ENCODE assay signal across 20 mouse cellular contexts in the genomic region with DNA sequence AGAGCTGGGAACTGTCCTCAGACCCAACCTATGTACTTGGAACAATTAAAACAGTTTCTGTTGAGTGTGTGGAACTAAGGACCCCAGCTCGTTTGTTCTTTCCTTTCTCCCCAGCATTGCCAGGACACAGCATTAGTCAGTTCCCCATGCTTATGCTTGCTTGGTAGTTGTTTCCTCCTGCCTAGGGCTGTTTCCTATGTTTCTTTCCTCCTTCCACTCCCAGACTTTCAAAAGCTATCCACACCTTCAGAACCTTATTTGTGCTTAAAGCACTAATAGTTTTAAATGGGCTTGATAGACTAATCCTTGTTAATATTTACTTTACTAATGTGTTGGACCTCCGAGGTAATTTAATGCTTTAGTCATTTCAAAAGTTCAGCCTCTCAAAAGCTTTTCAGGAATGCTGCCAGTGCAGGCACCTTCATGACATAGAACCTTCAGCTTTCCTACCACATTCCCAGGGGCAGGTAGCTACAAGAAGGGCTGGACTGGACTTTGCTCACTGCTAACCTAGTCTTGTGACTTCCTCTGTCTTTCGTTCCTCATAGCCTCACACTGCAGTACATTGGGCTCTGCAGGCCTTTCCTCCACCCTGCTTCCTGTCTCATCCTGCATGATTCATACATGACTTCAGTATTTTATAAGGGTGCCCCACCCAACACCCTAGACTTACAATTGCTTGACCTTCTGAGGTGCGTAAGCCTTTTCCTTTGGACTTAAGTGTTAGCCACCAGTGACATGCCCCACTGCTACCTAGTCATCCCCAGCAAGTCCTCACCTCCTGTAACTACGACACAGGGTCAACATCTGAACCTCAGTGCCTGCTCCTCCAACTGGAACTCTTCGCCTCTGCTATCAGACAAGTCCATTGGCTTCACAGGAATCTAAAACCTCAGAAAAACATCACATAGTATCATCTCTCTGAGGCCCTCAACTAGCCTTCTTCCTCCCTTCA. TPM values are rescaled to one million over a fixed set of nuclear protein-coding genes. Genes with fewer than 3 reads are reported as not detected.
DNase-seq lines count a peak whose midpoint lies in the region; ATAC-seq and TF ChIP-seq lines count a peak whose summit lies in the region.
"Had no signal": no experiment of that assay in that cellular context is flagged by ENCODE, and none has a peak within 500 bp of the region (broad histone marks: within the 10 kb centered on the region; RNA-seq: fewer than 3 reads in every experiment).

No protein-coding gene starts in this region.

- intact Hi-C loops in gastrocnemius, postnatal 36 days (cut with DNase I): no loop called here

- H3K4me1 ChIP-seq in lung, postnatal 0 days (ENCODE audit: insufficient read depth, low read depth, low read length): no peaks in the 10 kb centered on the region
- no peaks in the 10 kb centered on the region for H3K4me1 ChIP-seq in stomach, embryonic 16.5 days (ENCODE audit: control insufficient read depth, insufficient read depth, low read length)
- H3K4me1 ChIP-seq: heart, embryonic 13.5 days; hindbrain, embryonic 12.5 days; liver, embryonic 13.5 days; midbrain, embryonic 10.5 days; neural tube, embryonic 12.5 days had no signal

- no peaks in the 10 kb centered on the region for H3K27me3 ChIP-seq in lung, postnatal 0 days (replicated peaks; ENCODE audit: insufficient read depth, low read length)
- H3K27me3 ChIP-seq in stomach, embryonic 16.5 days (ENCODE audit: control insufficient read depth, insufficient read depth, low read length): no peaks in the 10 kb centered on the region
- H3K27me3 ChIP-seq: heart, embryonic 13.5 days; hindbrain, embryonic 12.5 days; liver, embryonic 13.5 days; neural tube, embryonic 12.5 days had no signal

- H3K27ac ChIP-seq in lung, postnatal 0 days (ENCODE audit: low read length): no peak overlapping the region
- H3K27ac ChIP-seq in stomach, embryonic 16.5 days (ENCODE audit: low read length): peak overlapping the region; percentile 85
- H3K27ac ChIP-seq: heart, embryonic 13.5 days; hindbrain, embryonic 12.5 days; layer of hippocampus, adult 2 months; liver, embryonic 13.5 days; midbrain, embryonic 10.5 days; neural tube, embryonic 12.5 days had no signal

- H3K4me3 ChIP-seq in lung, postnatal 0 days (ENCODE audit: low read depth, low read length): no peak overlapping the region
- H3K4me3 ChIP-seq in stomach, embryonic 16.5 days (replicated peaks; ENCODE audit: low read length): no peak overlapping the region
- H3K4me3 ChIP-seq: heart, embryonic 13.5 days; hindbrain, embryonic 12.5 days; layer of hippocampus, adult 2 months; liver, embryonic 13.5 days; midbrain, embryonic 10.5 days; neural tube, embryonic 12.5 days had no signal

- peak; percentile 21 for DNase-seq in lung, postnatal 0 days (ENCODE audit: low spot score)
- no peak for DNase-seq in lung, postnatal 10 days
- DNase-seq in kidney, adult 18-20 months: peak; percentile 44
- DNase-seq in large intestine, adult 2 months (ENCODE audit: low read depth, low spot score): peak; percentile 86
- no peak for DNase-seq in gastrocnemius, postnatal 36 days
- no peak for DNase-seq in cerebellum, postnatal 36 days
- DNase-seq: cerebellum, adult 9-11 months; left cerebral cortex, postnatal 4 days; liver, embryonic 13.5 days; retina, postnatal 1 day; spleen, adult 18-20 months; thymus, postnatal 14 days had no signal

- no peak overlapping the region for H3K9ac ChIP-seq in lung, postnatal 0 days (replicated peaks; ENCODE audit: low read depth)
- no peak overlapping the region for H3K9ac ChIP-seq in stomach, embryonic 16.5 days (ENCODE audit: low read length)
- H3K9ac ChIP-seq: heart, embryonic 13.5 days; hindbrain, embryonic 12.5 days; liver, embryonic 13.5 days; neural tube, embryonic 12.5 days had no signal

- no peaks in the 10 kb centered on the region for H3K9me3 ChIP-seq in lung, postnatal 0 days (ENCODE audit: low read length)
- H3K9me3 ChIP-seq in stomach, embryonic 16.5 days (replicated peaks; ENCODE audit: control insufficient read depth, low read length): no peaks in the 10 kb centered on the region
- H3K9me3 ChIP-seq: heart, embryonic 13.5 days; hindbrain, embryonic 12.5 days; liver, embryonic 13.5 days; midbrain, embryonic 10.5 days; neural tube, embryonic 12.5 days had no signal

- ATAC-seq in lung, postnatal 0 days: peak; percentile 38; the same call in 1 of the 2 replicates
- peak; percentile 97 for ATAC-seq in stomach, embryonic 16.5 days (ENCODE audit: insufficient read depth, low FRiP score)
- no peak for ATAC-seq in CD4-positive, CD25-positive, alpha-beta regulatory T cell, adult 4 months
- ATAC-seq: forebrain, embryonic 14.5 days had no signal

- no peak for TF ChIP-seq EP300 in lung, postnatal 0 days (IDR thresholded peaks at IDR 0.05)

- no peak overlapping the region for H3K4me2 ChIP-seq in lung, postnatal 0 days (replicated peaks; ENCODE audit: low read depth, low read length)
- no peak overlapping the region for H3K4me2 ChIP-seq in stomach, embryonic 16.5 days (ENCODE audit: low read depth, low read length)
- H3K4me2 ChIP-seq: heart, embryonic 13.5 days; hindbrain, embryonic 12.5 days; liver, embryonic 13.5 days; neural tube, embryonic 12.5 days had no signal

- H3K36me3 ChIP-seq in lung, postnatal 0 days (ENCODE audit: insufficient read depth, low read length): no peaks in the 10 kb centered on the region
- no peaks in the 10 kb centered on the region for H3K36me3 ChIP-seq in stomach, embryonic 16.5 days (ENCODE audit: control insufficient read depth, insufficient read depth, low read length)
- H3K36me3 ChIP-seq: heart, embryonic 13.5 days; hindbrain, embryonic 12.5 days; liver, embryonic 13.5 days; midbrain, embryonic 10.5 days; neural tube, embryonic 12.5 days had no signal

- no peak for TF ChIP-seq CTCF in lung, postnatal 0 days (IDR thresholded peaks at IDR 0.05)

- WGBS in lung, postnatal 0 days: 60% methylated on average over 6 of the region's 6 CpGs
- 48% methylated on average over 6 of the region's 6 CpGs for WGBS in large intestine, adult 2 months
- 65% methylated on average over 6 of the region's 6 CpGs for WGBS in stomach, embryonic 16.5 days

RNA-seq across cellular contexts. Expression of gene Itprid2, which starts 16.3 kb away (rescaled TPM):
- polyA plus RNA-seq in lung, postnatal 0 days (2015; fragmentation: Nextera tagmentation; extraction: Ambion mirVana): 7.2 and 7.6 TPM in 2 replicates
- polyA plus RNA-seq in large intestine, adult 2 months (2012; rRNA removed): 23.1 and 24.8 TPM in 2 replicates
- 19.7 and 20.7 TPM in 2 replicates for polyA plus RNA-seq in stomach, embryonic 16.5 days (2015; fragmentation: Nextera tagmentation; extraction: Ambion mirVana)
- 10 to 100 TPM; 12.6 to 12.7 TPM for total RNA-seq in gastrocnemius, postnatal 36 days (2021)
- polyA plus RNA-seq in CD4-positive, CD25-positive, alpha-beta regulatory T cell, adult 4 months (2017; shearing (Covaris generic)): 1 to 10 TPM; 4.9 to 6.2 TPM

Comparison
In these comparisons a context has a peak if more than half of its experiments do, and no peak if none do; other contexts are left out.
1. DNase-seq: peak in lung, postnatal 0 days (single experiment), kidney, adult 18-20 months (single experiment) and large intestine, adult 2 months (single experiment); none in lung, postnatal 10 days (single experiment), gastrocnemius, postnatal 36 days (0 of 2) and cerebellum, postnatal 36 days (0 of 2).